Mouse (Mus musculus): ENCODE measurements around the gene Harbi1. TPM values are rescaled to one million over a fixed set of nuclear protein-coding genes. Genes with fewer than 3 reads are reported as not detected.
"Not testable (repeated sequence)": the region's sequence is repeated elsewhere in the genome, so short reads cannot be mapped to it uniquely, and the experiment has no call there.

Gene Harbi1
- polyA plus RNA-seq, 1 experiment: 2.1 TPM

DNA sequence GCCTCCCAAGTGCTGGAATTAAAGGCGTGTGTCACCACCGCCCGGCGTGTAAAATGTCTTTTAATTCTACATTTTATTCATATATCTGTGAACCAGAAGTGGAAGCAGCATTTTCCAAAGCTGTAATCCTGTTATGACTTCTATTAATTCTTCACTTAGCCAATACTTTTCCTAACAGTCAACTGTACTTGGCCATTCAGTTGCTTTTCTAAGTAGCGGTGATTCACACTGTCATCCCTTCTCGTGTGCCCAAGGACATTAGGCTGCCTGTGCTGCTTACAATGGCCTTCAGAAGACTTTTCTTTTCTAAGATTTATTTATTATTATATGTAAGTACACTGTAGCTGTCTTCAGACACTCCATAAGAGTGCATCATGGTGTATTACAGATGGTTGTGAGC lies 2.3 kb upstream of the Harbi1 start:
- Histone ChIP-seq H3K27ac (ENCODE audit: insufficient read depth, low read length) (no peak overlapping the region), H3K4me3 (ENCODE audit: extremely low read depth, insufficient read depth, insufficient read length) (no peak overlapping the region), H3K27me3 (ENCODE audit: control insufficient read depth, insufficient read depth, low read length) (no peaks in the 10 kb centered on the region), H3K36me3 (ENCODE audit: control insufficient read depth, insufficient read depth, low read length) (peaks cover 1% of the 10 kb centered on the region; the same call in 1 of the 2 replicates), H3K4me1 (ENCODE audit: control insufficient read depth, insufficient read depth, insufficient read length) (no peaks in the 10 kb centered on the region; the same call in 1 of the 2 replicates)
- no peak for DNase-seq (ENCODE audit: low read depth in 1 of 2, low spot score in 2 of 2)
- WGBS: 94% methylated on average over 6 of the region's 6 CpGs
- no peak for TF ChIP-seq POLR2A (IDR thresholded peaks at IDR 0.05; ENCODE audit: low read depth, low read length)
- TF ChIP-seq CTCF (IDR thresholded peaks at IDR 0.05; ENCODE audit: extremely low read depth, insufficient read depth, insufficient read length, insufficient replicate concordance): no peak

DNA sequence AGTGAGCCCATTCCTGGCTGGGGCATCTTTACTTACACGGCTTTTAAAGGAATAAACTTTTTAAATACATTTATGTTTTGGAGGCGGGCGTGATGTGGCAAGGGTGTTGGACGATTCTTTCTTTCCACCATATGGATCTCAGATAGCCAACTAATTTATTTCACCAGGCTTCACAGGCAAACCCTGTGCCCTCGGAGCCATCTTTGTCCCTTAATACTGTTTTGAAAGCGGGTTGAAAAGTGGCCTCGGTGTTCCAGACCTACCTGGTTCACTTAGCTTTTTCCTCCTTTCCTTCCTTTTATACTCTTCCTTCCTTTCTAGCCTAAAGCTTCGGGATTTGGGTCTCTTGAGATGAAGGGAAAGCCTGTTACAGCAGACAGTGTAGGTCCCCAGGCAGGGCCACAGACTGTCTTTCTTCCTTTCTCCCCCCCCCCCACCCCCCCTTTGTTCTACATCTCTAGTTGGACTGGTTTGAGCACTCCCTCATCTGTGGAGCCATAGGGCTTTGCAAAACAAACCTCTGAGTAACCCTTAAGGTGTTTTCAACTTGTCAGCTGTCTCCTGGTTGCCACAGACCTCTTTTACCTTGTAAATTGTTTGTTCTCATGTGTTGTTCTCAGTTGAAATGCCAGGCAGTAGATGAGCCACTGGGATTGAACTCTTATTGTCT lies 739 bp downstream of the Harbi1 start:
- Histone ChIP-seq H3K27ac (ENCODE audit: insufficient read depth, low read length) (peak overlapping the region; percentile 74), H3K4me1 (ENCODE audit: control insufficient read depth, insufficient read depth, insufficient read length) (no peaks in the 10 kb centered on the region; the same call in 1 of the 2 replicates), H3K36me3 (ENCODE audit: control insufficient read depth, insufficient read depth, low read length) (0 out of 2 replicates have a peak, but pooled peaks cover 1% of the 10 kb centered on the region), H3K4me3 (ENCODE audit: extremely low read depth, insufficient read depth, insufficient read length) (peak overlapping the region; percentile 70), H3K27me3 (ENCODE audit: control insufficient read depth, insufficient read depth, low read length) (no peaks in the 10 kb centered on the region)
- TF ChIP-seq CTCF (IDR thresholded peaks at IDR 0.05; ENCODE audit: extremely low read depth, insufficient read depth, insufficient read length, insufficient replicate concordance) (no peak), POLR2A (IDR thresholded peaks at IDR 0.05; ENCODE audit: low read depth, low read length) (no peak)
- WGBS: 2% methylated on average over 8 of the region's 8 CpGs
- no peak for DNase-seq (ENCODE audit: low read depth in 1 of 2, low spot score in 2 of 2)

DNA sequence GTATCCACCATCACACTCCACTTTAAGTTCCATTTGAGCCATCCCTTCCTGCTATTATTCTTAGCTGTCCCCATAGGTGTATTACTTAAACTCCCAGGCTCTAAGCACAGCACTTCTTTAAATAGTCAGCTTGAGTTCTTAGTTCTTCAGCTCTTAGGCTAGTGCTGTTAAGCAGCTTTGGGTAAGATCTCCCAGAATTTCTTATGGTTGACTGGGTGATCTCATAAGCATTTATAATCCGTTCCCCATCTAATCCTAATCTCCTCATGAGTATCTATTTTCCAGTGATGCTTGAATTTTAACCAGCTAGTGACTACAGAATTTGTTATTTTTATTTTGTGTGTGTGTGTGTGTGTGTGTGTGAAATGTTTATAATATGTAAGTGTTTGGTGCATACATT lies 4.3 kb downstream of the Harbi1 start:
- Histone ChIP-seq H3K4me3 (ENCODE audit: extremely low read depth, insufficient read depth, insufficient read length) (no peak overlapping the region), H3K27ac (ENCODE audit: insufficient read depth, low read length) (no peak overlapping the region), H3K4me1 (ENCODE audit: control insufficient read depth, insufficient read depth, insufficient read length) (no peaks in the 10 kb centered on the region), H3K36me3 (ENCODE audit: control insufficient read depth, insufficient read depth, low read length) (no peaks in the 10 kb centered on the region), H3K27me3 (ENCODE audit: control insufficient read depth, insufficient read depth, low read length) (no peaks in the 10 kb centered on the region)
- TF ChIP-seq POLR2A (IDR thresholded peaks at IDR 0.05; ENCODE audit: low read depth, low read length) (no peak), CTCF (IDR thresholded peaks at IDR 0.05; ENCODE audit: extremely low read depth, insufficient read depth, insufficient read length, insufficient replicate concordance) (no peak)
- 92% methylated on average over 1 of the region's 1 CpGs for WGBS
- no peak for DNase-seq (ENCODE audit: low read depth in 1 of 2, low spot score in 2 of 2)

DNA sequence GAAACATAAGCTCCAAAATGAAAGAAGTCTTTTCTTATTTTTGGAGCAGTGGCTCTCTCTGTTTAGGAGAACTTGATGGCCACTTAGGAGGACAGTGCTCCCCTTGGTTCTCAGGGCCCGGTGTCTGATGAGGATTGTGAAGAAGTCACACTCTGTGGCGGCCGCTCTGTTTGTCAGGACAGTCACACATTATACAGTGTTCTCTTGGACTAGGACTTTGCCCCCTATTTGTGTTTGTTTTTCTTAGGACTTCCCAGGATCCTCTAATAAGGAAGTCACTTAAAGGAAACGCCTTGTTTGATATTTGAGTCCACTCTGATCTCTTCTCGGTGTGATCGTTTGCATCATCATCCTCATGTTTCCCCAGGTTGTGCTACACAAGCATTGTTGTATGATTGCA lies 7.6 kb downstream of the Harbi1 start:
- Histone ChIP-seq H3K4me1 (ENCODE audit: control insufficient read depth, insufficient read depth, insufficient read length) (no peaks in the 10 kb centered on the region), H3K27ac (ENCODE audit: insufficient read depth, low read length) (no peak overlapping the region), H3K4me3 (ENCODE audit: extremely low read depth, insufficient read depth, insufficient read length) (no peak overlapping the region), H3K27me3 (ENCODE audit: control insufficient read depth, insufficient read depth, low read length) (no peaks in the 10 kb centered on the region), H3K36me3 (ENCODE audit: control insufficient read depth, insufficient read depth, low read length) (no peaks in the 10 kb centered on the region)
- WGBS: 86% methylated on average over 6 of the region's 6 CpGs
- no peak for DNase-seq (ENCODE audit: low read depth in 1 of 2, low spot score in 2 of 2)
- TF ChIP-seq POLR2A (IDR thresholded peaks at IDR 0.05; ENCODE audit: low read depth, low read length) (no peak), CTCF (IDR thresholded peaks at IDR 0.05; ENCODE audit: extremely low read depth, insufficient read depth, insufficient read length, insufficient replicate concordance) (no peak)

DNA sequence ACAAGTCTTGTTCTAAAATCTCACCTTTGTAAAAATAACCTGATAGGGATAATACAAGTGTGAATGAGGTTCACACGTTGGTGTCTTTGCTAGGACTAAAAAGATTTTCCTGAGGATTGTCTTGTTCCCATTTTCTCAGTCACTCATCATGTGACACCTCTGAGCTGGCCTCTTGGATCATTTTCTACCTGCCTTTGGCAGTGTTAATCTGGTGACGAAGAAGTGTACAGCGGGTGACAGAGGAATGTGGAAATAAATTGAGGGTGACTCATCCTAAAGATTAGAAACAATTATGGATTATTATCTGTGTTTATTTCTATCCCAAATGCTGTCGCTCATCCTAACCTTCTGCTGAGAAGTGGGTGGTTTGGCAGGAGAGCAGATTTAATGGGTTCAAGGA lies 12.7 kb downstream of the Harbi1 start:
- WGBS: 86% methylated on average over 4 of the region's 4 CpGs

DNA sequence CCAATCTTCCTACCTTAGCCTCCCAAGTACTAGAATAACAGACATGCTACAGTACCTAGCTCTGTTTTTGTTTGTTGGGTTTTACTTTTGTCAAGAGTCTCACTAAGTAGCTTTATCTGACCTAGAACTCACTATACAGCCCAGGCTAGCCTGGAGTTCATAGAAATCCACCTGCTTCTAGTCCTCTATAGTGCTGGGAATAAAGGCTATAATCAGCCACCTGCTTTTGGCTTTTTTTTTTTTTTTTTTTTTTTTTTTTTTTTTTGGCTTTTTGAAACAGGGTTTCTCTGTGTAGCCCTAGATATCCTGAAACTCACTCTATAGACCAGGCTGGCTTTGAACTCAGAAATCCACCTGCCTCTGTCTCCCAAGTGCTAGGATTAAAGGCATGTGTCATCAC lies 13.3 kb downstream of the Harbi1 start:
- Histone ChIP-seq H3K27me3 (ENCODE audit: control insufficient read depth, insufficient read depth, low read length) (no peaks in the 10 kb centered on the region), H3K27ac (ENCODE audit: insufficient read depth, low read length) (no peak overlapping the region), H3K4me3 (ENCODE audit: extremely low read depth, insufficient read depth, insufficient read length) (no peak overlapping the region), H3K36me3 (ENCODE audit: control insufficient read depth, insufficient read depth, low read length) (no peaks in the 10 kb centered on the region), H3K4me1 (ENCODE audit: control insufficient read depth, insufficient read depth, insufficient read length) (no peaks in the 10 kb centered on the region)
- TF ChIP-seq CTCF (IDR thresholded peaks at IDR 0.05; ENCODE audit: extremely low read depth, insufficient read depth, insufficient read length, insufficient replicate concordance) (no peak), POLR2A (IDR thresholded peaks at IDR 0.05; ENCODE audit: low read depth, low read length) (no peak)
- DNase-seq (ENCODE audit: low read depth in 1 of 2, low spot score in 2 of 2): no peak

More for the DNA sequence above, 12.7 kb downstream of the Harbi1 start:
- H3K4me3 ChIP-seq (ENCODE audit: extremely low read depth, insufficient read depth, insufficient read length): no peak overlapping the region
- H3K36me3 ChIP-seq (ENCODE audit: control insufficient read depth, insufficient read depth, low read length): no peaks in the 10 kb centered on the region
- H3K27me3 ChIP-seq (ENCODE audit: control insufficient read depth, insufficient read depth, low read length): no peaks in the 10 kb centered on the region
- DNase-seq (ENCODE audit: low read depth in 1 of 2, low spot score in 2 of 2): no peak
- TF ChIP-seq CTCF (IDR thresholded peaks at IDR 0.05; ENCODE audit: extremely low read depth, insufficient read depth, insufficient read length, insufficient replicate concordance) (no peak), POLR2A (IDR thresholded peaks at IDR 0.05; ENCODE audit: low read depth, low read length) (no peak)
- no peak overlapping the region for H3K27ac ChIP-seq (ENCODE audit: insufficient read depth, low read length)
- no peaks in the 10 kb centered on the region for H3K4me1 ChIP-seq (ENCODE audit: control insufficient read depth, insufficient read depth, insufficient read length)

DNA sequence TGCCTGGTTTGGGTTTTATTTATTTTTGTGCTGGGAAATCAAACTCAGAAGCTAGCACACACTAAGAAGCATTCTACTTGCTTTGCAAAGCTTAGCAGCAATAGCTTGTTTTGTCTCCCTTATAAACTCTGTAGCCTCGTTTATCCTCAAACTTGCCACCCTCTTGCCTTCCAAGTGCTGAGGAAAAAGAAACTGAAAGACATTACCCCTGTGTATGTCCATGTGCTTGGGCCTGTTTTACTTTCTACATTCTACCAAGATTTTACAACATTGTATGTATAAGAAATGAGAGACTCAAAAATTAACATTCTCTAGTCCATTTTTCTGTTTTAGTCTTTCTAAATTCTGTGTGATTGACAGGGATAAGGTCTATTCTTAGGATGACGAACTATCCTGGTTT lies 14.1 kb downstream of the Harbi1 start:
- TF ChIP-seq POLR2A (IDR thresholded peaks at IDR 0.05; ENCODE audit: low read depth, low read length) (no peak), CTCF (IDR thresholded peaks at IDR 0.05; ENCODE audit: extremely low read depth, insufficient read depth, insufficient read length, insufficient replicate concordance) (no peak)
- H3K36me3 ChIP-seq (ENCODE audit: control insufficient read depth, insufficient read depth, low read length): no peaks in the 10 kb centered on the region
- 57% methylated on average over 2 of the region's 2 CpGs for WGBS
- H3K4me3 ChIP-seq (ENCODE audit: extremely low read depth, insufficient read depth, insufficient read length): no peak overlapping the region
- no peaks in the 10 kb centered on the region for H3K4me1 ChIP-seq (ENCODE audit: control insufficient read depth, insufficient read depth, insufficient read length)
- H3K27ac ChIP-seq (ENCODE audit: insufficient read depth, low read length): no peak overlapping the region
- no peaks in the 10 kb centered on the region for H3K27me3 ChIP-seq (ENCODE audit: control insufficient read depth, insufficient read depth, low read length)
- no peak for DNase-seq (ENCODE audit: low read depth in 1 of 2, low spot score in 2 of 2)

DNA sequence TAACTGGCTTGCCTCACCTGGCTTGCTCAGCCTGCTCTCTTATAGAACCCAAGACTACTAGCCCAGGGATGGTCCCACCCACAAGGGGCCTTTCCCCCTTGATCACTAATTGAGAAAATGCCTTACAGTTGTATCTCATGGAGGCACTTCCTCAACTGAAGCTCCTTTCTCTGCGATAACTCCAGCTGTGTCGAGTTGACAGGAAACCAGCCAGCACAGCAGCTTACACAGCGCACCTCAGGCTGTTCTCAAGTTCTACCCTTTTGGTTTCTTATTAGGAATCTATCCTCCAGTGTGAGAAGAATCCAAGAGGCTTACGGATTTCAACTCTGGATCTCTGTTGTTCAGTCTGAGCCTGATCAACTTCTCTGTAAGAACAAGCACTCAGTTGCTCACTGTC lies 14.8 kb downstream of the Harbi1 start:
- H3K27me3 ChIP-seq (ENCODE audit: control insufficient read depth, insufficient read depth, low read length); H3K4me3 ChIP-seq (ENCODE audit: extremely low read depth, insufficient read depth, insufficient read length); H3K4me1 ChIP-seq (ENCODE audit: control insufficient read depth, insufficient read depth, insufficient read length); DNase-seq (ENCODE audit: low read depth in 1 of 2, low spot score in 2 of 2); H3K36me3 ChIP-seq (ENCODE audit: control insufficient read depth, insufficient read depth, low read length): not testable (repeated sequence)
- 12% methylated on average over 4 of the region's 4 CpGs for WGBS
- peak overlapping the region; percentile 38; the same call in 1 of the 2 replicates for H3K27ac ChIP-seq (ENCODE audit: insufficient read depth, low read length)
